Mouse (Mus musculus) brown adipose tissue, adult 24 weeks (tissue): ENCODE measurements at regions not wholly inside any gene's neighbourhood (a gene's known extent, or its start where the extent isn't known, plus 50 kb on each side); places are given as distances from the start of the nearest gene placed in this dataset.

Source experiments
- H3K27ac ChIP-seq: fragments of 200-500 bp; replicated peaks from 2 replicates; pipeline ENCODE4 v1.5.1; 2012; ENCODE audit warnings: low read depth, mild to moderate bottlenecking, low read length
- H3K4me1 ChIP-seq: fragments of 200-500 bp; 2 replicates; pipeline ENCODE4 v1.6.1; 2012; ENCODE audit warnings: low read length, mixed read lengths; ENCODE audit not compliant: control insufficient read depth, insufficient read depth, insufficient read length
- H3K4me3 ChIP-seq: fragments of 200-500 bp; 2 replicates; pipeline ENCODE4 v1.5.1; 2012; ENCODE audit warnings: low read depth, mild to moderate bottlenecking, low read length, moderate library complexity; ENCODE audit not compliant: insufficient read depth

DNA sequence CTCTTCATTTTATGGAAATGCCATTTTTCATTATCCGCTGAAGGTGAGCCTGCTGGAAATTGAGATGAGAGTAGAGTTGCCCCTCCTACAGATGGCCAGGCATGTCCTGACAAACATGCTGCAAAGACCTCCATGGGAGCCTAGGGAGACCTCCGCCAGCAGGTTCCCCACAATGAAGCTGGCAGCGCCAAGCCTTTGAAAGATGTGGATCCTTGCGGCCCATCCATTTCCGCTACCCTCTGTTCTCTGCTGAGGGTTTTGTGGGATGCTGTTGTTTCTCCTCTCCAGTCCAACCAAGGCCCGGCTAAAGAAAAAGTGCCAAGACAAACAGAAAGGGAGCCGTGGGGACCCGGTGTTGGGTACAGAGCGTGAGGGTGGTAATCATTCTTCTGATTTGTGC is 458.3 kb upstream of the Smim15 start:
- Histone ChIP-seq H3K4me1 (no peaks in the 10 kb centered on the region), H3K4me3 (no peak overlapping the region), H3K27ac (no peak overlapping the region)

GRCm38 (mm10) chr13:107585353-107585752 is 458.9 kb upstream of the Smim15 start:
- Histone ChIP-seq H3K4me3 (no peak overlapping the region), H3K27ac (no peak overlapping the region), H3K4me1 (no peaks in the 10 kb centered on the region)

- no peak overlapping the region for H3K4me3 ChIP-seq
- H3K4me1 ChIP-seq: no peaks in the 10 kb centered on the region
- no peak overlapping the region for H3K27ac ChIP-seq
These were observed 465.3 kb upstream of the Smim15 start for GRCm38 (mm10) chr13:107578968-107579367.

- Histone ChIP-seq H3K4me1 (no peaks in the 10 kb centered on the region), H3K4me3 (no peak overlapping the region), H3K27ac (no peak overlapping the region)
These were observed 466.4 kb upstream of the Smim15 start for GRCm38 (mm10) chr13:107577809-107578208.

DNA sequence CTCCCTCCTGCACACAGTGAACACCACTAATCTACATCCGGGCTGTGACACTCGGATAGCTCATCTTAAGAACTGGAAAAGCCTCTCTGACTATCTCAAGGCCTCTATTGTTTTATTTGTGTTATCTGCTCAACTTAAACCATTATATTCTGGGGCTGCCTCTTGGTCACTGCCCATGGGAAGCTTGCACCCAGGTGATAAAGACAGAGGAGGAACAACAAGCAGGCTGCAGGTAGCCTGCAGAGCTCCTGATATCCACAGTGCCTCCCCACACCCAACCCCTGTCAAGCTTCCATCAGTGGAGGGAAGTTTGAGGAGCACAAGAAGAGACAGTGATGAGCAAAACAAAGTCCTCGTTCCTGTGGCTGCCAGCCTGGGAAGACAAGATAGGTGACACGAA is 467.0 kb upstream of the Smim15 start:
- no peaks in the 10 kb centered on the region for H3K4me1 ChIP-seq
- no peak overlapping the region for H3K4me3 ChIP-seq
- no peak overlapping the region for H3K27ac ChIP-seq

DNA sequence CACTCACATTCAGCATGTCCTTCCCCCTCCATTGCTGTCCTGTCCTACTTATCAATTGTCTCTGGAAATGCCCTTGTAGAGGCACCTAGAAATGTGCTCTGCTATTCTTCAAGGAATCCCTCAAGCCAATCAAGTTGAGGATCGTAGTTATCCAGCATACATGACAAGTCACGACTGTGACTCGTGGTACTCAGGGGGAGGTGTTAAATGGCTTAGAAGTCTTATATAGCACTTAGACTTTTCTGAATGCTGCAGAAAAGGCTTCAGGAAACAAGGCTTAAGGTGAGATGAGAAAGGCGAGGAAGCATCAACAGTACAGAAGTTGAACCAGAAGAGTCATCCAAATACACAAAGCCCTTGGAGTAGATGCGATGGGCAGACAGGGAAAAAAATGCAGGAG is 467.5 kb upstream of the Smim15 start:
- H3K4me1 ChIP-seq: no peaks in the 10 kb centered on the region

GRCm38 (mm10) chr13:107575025-107575424 is 469.2 kb upstream of the Smim15 start:
- no peak overlapping the region for H3K4me3 ChIP-seq
- H3K27ac ChIP-seq: no peak overlapping the region

More for the DNA sequence above, 467.5 kb upstream of the Smim15 start:
- Histone ChIP-seq H3K4me3 (no peak overlapping the region), H3K27ac (no peak overlapping the region)

GRCm38 (mm10) chr13:107573499-107574355 is 470.5 kb upstream of the Smim15 start:
- H3K4me1 ChIP-seq: 0 out of 2 replicates have a peak, but pooled peaks cover 4% of the 10 kb centered on the region
- no peak overlapping the region for H3K27ac ChIP-seq
- H3K4me3 ChIP-seq: no peak overlapping the region

More at GRCm38 (mm10) chr13:107575025-107575424, 469.2 kb upstream of the Smim15 start:
- H3K4me1 ChIP-seq: no peaks in the 10 kb centered on the region

DNA sequence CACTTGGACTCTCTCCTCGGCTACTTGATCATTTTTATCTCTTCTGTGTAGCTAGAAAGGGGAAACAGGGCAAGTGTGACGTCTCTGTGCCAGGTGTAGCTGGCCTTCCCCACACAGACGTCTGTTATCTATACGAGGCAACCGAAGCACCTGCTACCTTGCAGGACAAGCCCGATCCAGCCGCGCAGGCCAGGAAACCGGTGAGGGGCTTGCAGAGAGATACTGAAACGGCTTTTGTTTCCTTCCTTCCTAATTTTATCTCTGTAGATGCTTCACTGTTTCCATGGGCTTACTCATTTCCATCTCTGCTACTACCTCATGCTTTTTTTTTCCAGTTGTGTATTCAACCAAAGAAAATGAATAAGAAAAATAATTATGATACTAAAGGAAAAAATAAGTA is 472.7 kb upstream of the Smim15 start:
- no peak overlapping the region for H3K4me3 ChIP-seq
- H3K4me1 ChIP-seq: 0 out of 2 replicates have a peak, but pooled peaks cover 4% of the 10 kb centered on the region
- H3K27ac ChIP-seq: no peak overlapping the region

DNA sequence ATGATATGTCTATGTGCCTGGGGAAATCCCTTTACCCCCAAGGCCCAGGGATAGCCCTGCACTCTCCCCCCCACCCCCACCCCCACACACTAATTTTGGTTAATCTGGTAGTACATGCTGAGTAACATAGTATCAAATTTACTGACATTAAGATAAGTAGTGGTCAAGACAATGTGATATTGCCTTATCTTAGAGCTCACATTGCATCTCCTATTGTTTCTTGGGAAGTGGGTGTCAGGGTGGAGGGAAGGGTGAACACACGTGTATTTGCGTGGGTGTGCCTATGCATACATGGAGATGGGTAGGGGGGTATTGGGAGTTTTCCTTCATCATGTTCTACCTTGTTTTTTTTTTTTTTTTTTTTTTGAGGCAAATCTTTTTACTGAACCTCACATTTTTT is 474.8 kb upstream of the Smim15 start:
- no peak overlapping the region for H3K4me3 ChIP-seq
- H3K27ac ChIP-seq: no peak overlapping the region
- 0 out of 2 replicates have a peak, but pooled peaks cover 4% of the 10 kb centered on the region for H3K4me1 ChIP-seq

DNA sequence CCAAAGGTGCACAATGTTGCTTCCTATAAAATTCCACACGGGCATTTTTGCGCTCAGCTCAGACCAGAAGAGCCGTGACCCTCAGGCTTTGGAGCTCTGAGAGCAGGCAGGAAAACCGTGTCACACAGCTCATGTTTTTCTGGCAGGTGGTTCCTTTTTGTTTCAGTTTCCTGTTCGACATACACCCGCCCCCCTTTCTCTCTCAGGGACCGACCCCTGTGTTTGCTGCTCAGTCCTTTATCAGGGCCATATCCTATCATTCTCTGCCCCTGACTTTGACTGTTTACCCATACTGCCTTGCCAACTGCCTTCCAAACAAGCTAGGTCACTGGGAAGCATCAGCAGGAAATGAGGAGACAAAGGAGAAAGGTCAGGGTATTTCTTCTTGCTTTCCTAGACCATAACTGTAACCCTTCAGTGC is 475.5 kb upstream of the Smim15 start:
- H3K4me1 ChIP-seq: 0 out of 2 replicates have a peak, but pooled peaks cover 4% of the 10 kb centered on the region
- no peak overlapping the region for H3K4me3 ChIP-seq
- H3K27ac ChIP-seq: peak overlapping the region; percentile 35; the same call in 1 of the 2 replicates

- Histone ChIP-seq H3K4me3 (no peak overlapping the region), H3K4me1 (no peaks in the 10 kb centered on the region), H3K27ac (no peak overlapping the region)
These were observed 481.8 kb upstream of the Smim15 start for GRCm38 (mm10) chr13:107562463-107562862.

DNA sequence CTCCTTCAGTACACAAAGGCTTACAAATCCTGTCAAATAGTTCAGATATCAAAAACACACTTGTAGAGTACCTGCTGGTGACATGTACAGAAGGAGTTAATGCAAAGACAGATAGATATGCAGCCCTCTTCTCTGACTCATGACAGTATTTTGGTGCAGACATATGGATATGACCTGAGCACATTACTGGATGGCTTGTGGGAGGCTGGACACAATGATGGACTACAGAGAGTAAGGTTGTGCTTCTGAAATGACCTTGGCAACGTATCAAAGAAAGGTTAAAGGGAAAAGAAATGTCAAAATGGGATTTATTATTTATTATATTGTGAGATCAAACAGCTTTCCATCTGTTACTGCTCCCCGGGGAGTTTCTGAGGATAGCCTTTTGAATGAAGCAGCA is 482.7 kb upstream of the Smim15 start:
- no peaks in the 10 kb centered on the region for H3K4me1 ChIP-seq
- no peak overlapping the region for H3K4me3 ChIP-seq
- H3K27ac ChIP-seq: no peak overlapping the region

DNA sequence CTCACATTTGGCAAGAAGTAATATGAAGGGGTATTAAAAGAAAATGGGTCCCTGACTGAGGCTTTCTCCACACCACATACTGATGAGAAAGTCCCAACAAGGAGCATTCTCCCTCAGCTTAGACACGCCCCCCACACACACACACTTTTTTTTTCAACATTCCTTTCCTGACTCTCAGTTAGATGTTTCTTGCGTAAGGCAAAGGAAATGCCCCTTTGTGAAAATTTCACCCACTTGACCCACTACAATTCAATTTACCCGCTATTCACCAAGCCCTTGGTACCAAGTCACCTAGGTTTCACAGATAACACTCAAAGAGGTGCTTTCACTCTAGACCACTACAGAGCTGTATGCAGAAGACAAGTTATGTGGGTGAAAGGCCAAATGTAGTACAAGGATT is 488.3 kb upstream of the Smim15 start:
- Histone ChIP-seq H3K4me1 (no peaks in the 10 kb centered on the region), H3K27ac (no peak overlapping the region), H3K4me3 (no peak overlapping the region)

DNA sequence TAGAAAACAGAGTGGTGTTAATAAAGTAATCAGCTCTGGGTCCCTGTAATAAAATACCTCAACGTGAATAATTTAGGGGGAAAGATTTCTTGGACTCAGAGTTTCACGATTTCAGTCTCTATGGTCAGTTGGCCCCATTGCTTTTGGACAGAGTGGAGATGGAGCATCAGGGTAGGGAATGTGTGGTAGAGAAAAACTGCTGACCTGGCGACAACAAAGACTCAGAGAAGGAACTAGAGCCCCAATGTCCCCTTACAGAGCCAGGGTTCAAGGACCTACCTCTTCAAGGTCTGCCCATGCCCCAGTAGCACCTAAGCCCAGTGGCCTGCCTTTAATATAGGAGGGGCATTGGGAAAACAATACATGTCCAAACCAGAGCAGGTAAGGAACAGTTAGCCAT is 490.2 kb upstream of the Smim15 start:
- Histone ChIP-seq H3K4me3 (no peak overlapping the region), H3K4me1 (no peaks in the 10 kb centered on the region), H3K27ac (no peak overlapping the region)

- Histone ChIP-seq H3K27ac (no peak overlapping the region), H3K4me1 (no peaks in the 10 kb centered on the region), H3K4me3 (no peak overlapping the region)
These were observed 492.1 kb upstream of the Smim15 start for GRCm38 (mm10) chr13:107552165-107552564.
